ENCODE assay signal across 10 mouse cellular contexts in the genomic region with DNA sequence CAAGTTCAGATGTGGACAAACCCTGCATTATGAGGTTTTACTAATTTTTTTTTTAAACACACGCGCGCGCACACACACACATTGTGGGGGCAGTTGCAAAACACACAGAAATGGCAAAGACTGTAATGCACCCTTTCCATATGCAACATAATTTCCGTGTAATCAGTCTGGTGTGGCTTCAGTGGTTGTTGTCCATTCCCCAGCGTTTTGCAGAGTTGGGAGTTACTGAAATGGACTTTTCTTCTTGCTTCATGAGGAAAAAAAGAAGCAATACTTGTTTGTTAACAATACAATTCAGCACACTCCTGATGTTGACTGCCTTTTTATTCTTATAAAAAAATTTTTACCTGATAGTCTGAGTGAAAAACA. TPM values are rescaled to one million over a fixed set of nuclear protein-coding genes. Genes with fewer than 3 reads are reported as not detected.
DNase-seq lines count a peak whose midpoint lies in the region; ATAC-seq lines count a peak whose summit lies in the region.
"Had no signal": no experiment of that assay in that cellular context is flagged by ENCODE, and none has a peak within 500 bp of the region (broad histone marks: within the 10 kb centered on the region; RNA-seq: fewer than 3 reads in every experiment).

No protein-coding gene starts in this region.

- H3K27ac ChIP-seq in kidney, embryonic 15.5 days = 0 out of 2 replicates have a peak overlapping the region, but pooled peaks have one; percentile 87
- no peak overlapping the region for H3K27ac ChIP-seq in embryonic facial prominence, embryonic 11.5 days (replicated peaks; ENCODE audit: low read depth, low read length)
- no peak overlapping the region for H3K27ac ChIP-seq in hindbrain, embryonic 15.5 days (replicated peaks)
- no peak overlapping the region for H3K27ac ChIP-seq in midbrain, embryonic 15.5 days

- ATAC-seq in kidney, embryonic 15.5 days (replicated peaks; ENCODE audit: low FRiP score) = no peak
- no peak for ATAC-seq in embryonic facial prominence, embryonic 11.5 days (replicated peaks; ENCODE audit: insufficient number of reproducible peaks, low FRiP score, low TSS enrichment, low read depth)
- ATAC-seq in hindbrain, embryonic 15.5 days (ENCODE audit: low FRiP score, low read depth) = no peak
- ATAC-seq in midbrain, embryonic 15.5 days (replicated peaks) = no peak
- ATAC-seq in monocyte, adult 5-6 weeks (replicated peaks; ENCODE audit: insufficient number of reproducible peaks, low FRiP score, low TSS enrichment, poor library complexity, severe bottlenecking) = no peak

- peak overlapping the region; percentile 73 for H3K4me2 ChIP-seq in kidney, embryonic 15.5 days
- H3K4me2 ChIP-seq in embryonic facial prominence, embryonic 11.5 days (ENCODE audit: low read depth, low read length) = peak overlapping the region; percentile 72
- peak overlapping the region; percentile 69 for H3K4me2 ChIP-seq in hindbrain, embryonic 15.5 days
- H3K4me2 ChIP-seq in midbrain, embryonic 15.5 days = peak overlapping the region; percentile 66

- 36% methylated on average over 6 of the region's 6 CpGs for WGBS in kidney, embryonic 15.5 days
- 38% methylated on average over 6 of the region's 6 CpGs for WGBS in embryonic facial prominence, embryonic 11.5 days
- 37% methylated on average over 6 of the region's 6 CpGs for WGBS in hindbrain, embryonic 15.5 days
- 37% methylated on average over 6 of the region's 6 CpGs for WGBS in midbrain, embryonic 15.5 days

- H3K9me3 ChIP-seq in kidney, embryonic 15.5 days (replicated peaks) = no peaks in the 10 kb centered on the region
- no peaks in the 10 kb centered on the region for H3K9me3 ChIP-seq in embryonic facial prominence, embryonic 11.5 days (replicated peaks; ENCODE audit: control insufficient read depth, low read length)
- no peaks in the 10 kb centered on the region for H3K9me3 ChIP-seq in hindbrain, embryonic 15.5 days
- H3K9me3 ChIP-seq in midbrain, embryonic 15.5 days = no peaks in the 10 kb centered on the region

- H3K9ac ChIP-seq in kidney, embryonic 15.5 days = 0 out of 2 replicates have a peak overlapping the region, but pooled peaks have one; percentile 15
- H3K9ac ChIP-seq in embryonic facial prominence, embryonic 11.5 days (replicated peaks; ENCODE audit: low read length) = no peak overlapping the region
- no peak overlapping the region for H3K9ac ChIP-seq in hindbrain, embryonic 15.5 days
- H3K9ac ChIP-seq in midbrain, embryonic 15.5 days = no peak overlapping the region; the same call in 1 of the 2 replicates

- DNase-seq in kidney, adult 8-10 months = no peak
- no peak for DNase-seq in embryonic facial prominence, embryonic 11.5 days (ENCODE audit: low spot score)
- no peak for DNase-seq in left cerebral cortex, adult 18-20 months (ENCODE audit: low spot score in 2 of 2)
- DNase-seq in spleen, postnatal 10 days (ENCODE audit: low spot score in 2 of 2) = no peak

- H3K4me1 ChIP-seq in kidney, embryonic 15.5 days = peaks cover 17% of the 10 kb centered on the region
- no peaks in the 10 kb centered on the region for H3K4me1 ChIP-seq in embryonic facial prominence, embryonic 11.5 days (ENCODE audit: control insufficient read depth, insufficient read depth, low read length)
- H3K4me1 ChIP-seq in hindbrain, embryonic 15.5 days (replicated peaks) = peaks cover 10% of the 10 kb centered on the region
- H3K4me1 ChIP-seq in midbrain, embryonic 15.5 days = peaks cover 9% of the 10 kb centered on the region; the same call in 1 of the 2 replicates

- no peaks in the 10 kb centered on the region for H3K27me3 ChIP-seq in kidney, embryonic 15.5 days
- H3K27me3 ChIP-seq in embryonic facial prominence, embryonic 11.5 days (ENCODE audit: control insufficient read depth, insufficient read depth, low read length) = no peaks in the 10 kb centered on the region; the same call in 1 of the 2 replicates
- no peaks in the 10 kb centered on the region for H3K27me3 ChIP-seq in hindbrain, embryonic 15.5 days
- H3K27me3 ChIP-seq in midbrain, embryonic 15.5 days (replicated peaks) = no peaks in the 10 kb centered on the region

- peak overlapping the region; percentile 46 for H3K4me3 ChIP-seq in kidney, embryonic 15.5 days (replicated peaks)
- H3K4me3 ChIP-seq in embryonic facial prominence, embryonic 11.5 days (ENCODE audit: low read depth, low read length) = peak overlapping the region; percentile 40
- H3K4me3 ChIP-seq in hindbrain, embryonic 15.5 days = peak overlapping the region; percentile 43
- H3K4me3 ChIP-seq in midbrain, embryonic 15.5 days = peak overlapping the region; percentile 43
- H3K4me3 ChIP-seq: myocyte had no signal

- H3K36me3 ChIP-seq in kidney, embryonic 15.5 days = no peaks in the 10 kb centered on the region
- H3K36me3 ChIP-seq in embryonic facial prominence, embryonic 11.5 days (replicated peaks; ENCODE audit: control insufficient read depth, insufficient read depth, low read depth, low read length) = no peaks in the 10 kb centered on the region
- H3K36me3 ChIP-seq in hindbrain, embryonic 15.5 days = no peaks in the 10 kb centered on the region
- no peaks in the 10 kb centered on the region for H3K36me3 ChIP-seq in midbrain, embryonic 15.5 days (replicated peaks)

RNA-seq across cellular contexts. Expression of a gene that starts 1.4 kb away (rescaled TPM):
- polyA plus RNA-seq in kidney, embryonic 15.5 days (2015; fragmentation: Nextera tagmentation; extraction: Ambion mirVana) = 6.1 and 6.9 TPM in 2 replicates
- polyA plus RNA-seq in embryonic facial prominence, embryonic 11.5 days (2014; fragmentation: Nextera tagmentation; extraction: Ambion mirVana) = 0.17 TPM in 1 of 2 replicates, not detected in the other
- 0.42 and 0.86 TPM in 2 replicates for polyA plus RNA-seq in hindbrain, embryonic 15.5 days (2015; fragmentation: Nextera tagmentation; extraction: Ambion mirVana)
- polyA plus RNA-seq in midbrain, embryonic 15.5 days (2015; fragmentation: Nextera tagmentation; extraction: Ambion mirVana) = 0.18 and 0.58 TPM in 2 replicates
- total RNA-seq in monocyte, adult 5-6 weeks (2017) = 6.1 to 13.5 TPM (median 13.0 TPM) in 3 replicates
- total RNA-seq in left cerebral cortex, adult 18-20 months (2021) = 1 to 10 TPM; 2.8 to 3.7 TPM
- total RNA-seq: MEL had no signal

RNA-seq across cellular contexts. Expression of a gene that starts 30.1 kb away (rescaled TPM):
- polyA plus RNA-seq in kidney, embryonic 15.5 days (2015; fragmentation: Nextera tagmentation; extraction: Ambion mirVana) = 17.4 and 17.9 TPM in 2 replicates
- 22.0 and 25.6 TPM in 2 replicates for polyA plus RNA-seq in embryonic facial prominence, embryonic 11.5 days (2014; fragmentation: Nextera tagmentation; extraction: Ambion mirVana)
- polyA plus RNA-seq in hindbrain, embryonic 15.5 days (2015; fragmentation: Nextera tagmentation; extraction: Ambion mirVana) = 13.6 and 15.0 TPM in 2 replicates
- polyA plus RNA-seq in midbrain, embryonic 15.5 days (2015; fragmentation: Nextera tagmentation; extraction: Ambion mirVana) = 13.4 and 13.6 TPM in 2 replicates
- total RNA-seq in monocyte, adult 5-6 weeks (2017) = 25.0 to 26.3 TPM (median 25.6 TPM) in 3 replicates
- 10 to 100 TPM; 25.7 to 27.0 TPM for total RNA-seq in left cerebral cortex, adult 18-20 months (2021)

RNA-seq across cellular contexts. Expression of a gene that starts 30.2 kb away (rescaled TPM):
- 4.9 and 5.5 TPM in 2 replicates for polyA plus RNA-seq in kidney, embryonic 15.5 days (2015; fragmentation: Nextera tagmentation; extraction: Ambion mirVana)
- polyA plus RNA-seq in embryonic facial prominence, embryonic 11.5 days (2014; fragmentation: Nextera tagmentation; extraction: Ambion mirVana) = 9.2 and 9.9 TPM in 2 replicates
- 10.0 and 10.6 TPM in 2 replicates for polyA plus RNA-seq in hindbrain, embryonic 15.5 days (2015; fragmentation: Nextera tagmentation; extraction: Ambion mirVana)
- 12.3 and 14.3 TPM in 2 replicates for polyA plus RNA-seq in midbrain, embryonic 15.5 days (2015; fragmentation: Nextera tagmentation; extraction: Ambion mirVana)
- total RNA-seq in monocyte, adult 5-6 weeks (2017) = 0.85 to 2.3 TPM (median 1.2 TPM) in 3 replicates
- 10 to 100 TPM; 11.6 to 11.9 TPM for total RNA-seq in left cerebral cortex, adult 18-20 months (2021)
